Mouse (Mus musculus): ENCODE measurements around the gene Foxp1. TPM values are rescaled to one million over a fixed set of nuclear protein-coding genes. Genes with fewer than 3 reads are reported as not detected.

Foxp1 gene
- total and polyA plus RNA-seq, 3 experiments = 16.1 to 42.0 TPM; not detected in 1

GRCm38 (mm10) chr6:99001637-99002036 lies 520.9 kb downstream of the Foxp1 start:
- peaks cover 0 to 3% of the 10 kb centered on the region in 2 experiments; a peak in 1 of 4 replicates for H3K36me3 ChIP-seq (ENCODE audit: control insufficient read depth in 1 of 2, insufficient read depth in 2 of 2, low read length in 2 of 2)
- H3K79me2 ChIP-seq (ENCODE audit: control insufficient read depth, insufficient read depth, low read length, poor library complexity) = no peaks in the 10 kb centered on the region
- H3K9ac ChIP-seq (ENCODE audit: control insufficient read depth, low read depth, low read length, poor library complexity, severe bottlenecking) = no peak overlapping the region
- no peaks in the 10 kb centered on the region for H3K9me3 ChIP-seq (replicated peaks; ENCODE audit: insufficient read depth, low read length)
- no peaks in the 10 kb centered on the region for H3K27me3 ChIP-seq (ENCODE audit: control insufficient read depth in 1 of 2, insufficient read depth in 2 of 2, low read length in 2 of 2)
- H3K4me3 ChIP-seq (ENCODE audit: control insufficient read depth in 1 of 2, insufficient read depth in 1 of 2, low read depth in 2 of 2, low read length in 2 of 2) = no peak overlapping the region
- no peaks in the 10 kb centered on the region for H3K4me1 ChIP-seq (ENCODE audit: control insufficient read depth in 1 of 2, insufficient read depth in 2 of 2, low read length in 2 of 2)
- TF ChIP-seq ELF1 (IDR thresholded peaks at IDR 0.05; ENCODE audit: low read depth, low read length) (no peak), ZNF384 (IDR thresholded peaks at IDR 0.05; ENCODE audit: low read depth, low read length) (no peak), TAL1 (IDR thresholded peaks at IDR 0.05; ENCODE audit: low read length) (no peak), MYC (IDR thresholded peaks at IDR 0.05; ENCODE audit: low read depth, low read length) (no peak), POLR2A (IDR thresholded peaks at IDR 0.05; ENCODE audit: control insufficient read depth in 1 of 2, insufficient read depth in 1 of 2, low read depth in 1 of 2, low read length in 2 of 2, poor library complexity in 1 of 2) (no peak), POLR2AphosphoS5 (IDR thresholded peaks at IDR 0.05; ENCODE audit: borderline replicate concordance, low read depth, low read length) (no peak), SIN3A (IDR thresholded peaks at IDR 0.05; ENCODE audit: low read length) (no peak), USF1 (IDR thresholded peaks at IDR 0.05; ENCODE audit: low read depth, low read length) (no peak), ZKSCAN1 (IDR thresholded peaks at IDR 0.05; ENCODE audit: low read depth, low read length) (no peak), MAFK (IDR thresholded peaks at IDR 0.05; ENCODE audit: borderline replicate concordance, low read depth, low read length) (no peak), NELFE (IDR thresholded peaks at IDR 0.05; ENCODE audit: low read depth, low read length) (no peak)
- no peak for DNase-seq (ENCODE audit: low read depth, low spot score)
- H3K27ac ChIP-seq (ENCODE audit: control insufficient read depth, low read depth, low read length) = no peak overlapping the region

GRCm38 (mm10) chr6:98998971-98999932 lies 523.3 kb downstream of the Foxp1 start:
- Histone ChIP-seq H3K4me3 (ENCODE audit: control insufficient read depth in 1 of 2, insufficient read depth in 1 of 2, low read depth in 2 of 2, low read length in 2 of 2) (no peak overlapping the region), H3K79me2 (ENCODE audit: control insufficient read depth, insufficient read depth, low read length, poor library complexity) (no peaks in the 10 kb centered on the region), H3K9ac (ENCODE audit: control insufficient read depth, low read depth, low read length, poor library complexity, severe bottlenecking) (no peak overlapping the region), H3K27ac (ENCODE audit: control insufficient read depth, low read depth, low read length) (no peak overlapping the region), H3K36me3 (ENCODE audit: control insufficient read depth in 1 of 2, insufficient read depth in 2 of 2, low read length in 2 of 2) (peaks cover 0 to 3% of the 10 kb centered on the region in 2 experiments; a peak in 1 of 4 replicates), H3K27me3 (ENCODE audit: control insufficient read depth in 1 of 2, insufficient read depth in 2 of 2, low read length in 2 of 2) (no peaks in the 10 kb centered on the region), H3K4me1 (ENCODE audit: control insufficient read depth in 1 of 2, insufficient read depth in 2 of 2, low read length in 2 of 2) (no peaks in the 10 kb centered on the region), H3K9me3 (replicated peaks; ENCODE audit: insufficient read depth, low read length) (no peaks in the 10 kb centered on the region)
- no peak for TF ChIP-seq CTCF (IDR thresholded peaks at IDR 0.05 in 2 of 3, conservative IDR thresholded peaks at IDR 0.05 in 1 of 3; ENCODE audit: control insufficient read depth in 1 of 3, insufficient read depth in 1 of 3, low read depth in 2 of 3, low read length in 3 of 3, poor library complexity in 1 of 3, severe bottlenecking in 1 of 3)
- no peak for TF ChIP-seq POLR2AphosphoS2 (IDR thresholded peaks at IDR 0.05; ENCODE audit: low read length)
- TF ChIP-seq BHLHE40 (IDR thresholded peaks at IDR 0.05; ENCODE audit: borderline replicate concordance, low read depth, low read length) = no peak
- no peak for TF ChIP-seq E2F4 (IDR thresholded peaks at IDR 0.05; ENCODE audit: borderline replicate concordance, low read depth, low read length)
- no peak for TF ChIP-seq USF2 (IDR thresholded peaks at IDR 0.05; ENCODE audit: borderline replicate concordance in 1 of 2, insufficient read depth in 1 of 2, low read depth in 1 of 2, low read length in 2 of 2)
- no peak for TF ChIP-seq EP300 (IDR thresholded peaks at IDR 0.05; ENCODE audit: low read depth in 1 of 2, low read length in 2 of 2)
- TF ChIP-seq GATA1 (IDR thresholded peaks at IDR 0.05; ENCODE audit: low read depth, low read length) = no peak
- TF ChIP-seq KAT2A (conservative IDR thresholded peaks at IDR 0.05; ENCODE audit: low read depth, low read length) = no peak
- TF ChIP-seq MAZ (IDR thresholded peaks at IDR 0.05; ENCODE audit: low read depth, low read length) = no peak
- no peak for TF ChIP-seq HCFC1 (IDR thresholded peaks at IDR 0.05; ENCODE audit: low read depth, low read length)
- TF ChIP-seq SMC3 (IDR thresholded peaks at IDR 0.05; ENCODE audit: low read depth, low read length) = no peak
- TF ChIP-seq MEF2A (IDR thresholded peaks at IDR 0.05; ENCODE audit: extremely low read depth, insufficient replicate concordance, low read depth, low read length, poor library complexity, severe bottlenecking) = no peak
- no peak for TF ChIP-seq RCOR1 (IDR thresholded peaks at IDR 0.05; ENCODE audit: low read depth, low read length)
- no peak for TF ChIP-seq ZC3H11A (IDR thresholded peaks at IDR 0.05; ENCODE audit: low read depth, low read length)
- no peak for TF ChIP-seq POLR2A (IDR thresholded peaks at IDR 0.05; ENCODE audit: control insufficient read depth in 1 of 2, insufficient read depth in 1 of 2, low read depth in 1 of 2, low read length in 2 of 2, poor library complexity in 1 of 2)
- no peak for TF ChIP-seq MAFK (IDR thresholded peaks at IDR 0.05; ENCODE audit: borderline replicate concordance, low read depth, low read length)
- no peak for DNase-seq (ENCODE audit: low read depth, low spot score)

All from MEL (cell line).